Mouse (Mus musculus): ENCODE measurements around the gene Fkrp. TPM values are rescaled to one million over a fixed set of nuclear protein-coding genes. Genes with fewer than 3 reads are reported as not detected.

Gene Fkrp
- polyA plus RNA-seq, 1 experiment from 2014 or later: 50.9 TPM

- Histone ChIP-seq H3K9ac (no peak overlapping the region), H3K27me3 (no peaks in the 10 kb centered on the region), H3K4me2 (no peak overlapping the region), H3K36me3 (peaks cover 70% of the 10 kb centered on the region), H3K9me3 (no peaks in the 10 kb centered on the region), H3K27ac (replicated peaks) (no peak overlapping the region), H3K4me3 (no peak overlapping the region), H3K4me1 (replicated peaks) (peaks cover 5% of the 10 kb centered on the region)
- no peak for ATAC-seq (ENCODE audit: low FRiP score, low read depth)
- WGBS: 81% methylated on average over 5 of the region's 5 CpGs
These were observed 10.0 kb upstream of the Fkrp start for GRCm38 (mm10) chr7:16826571-16826970.

DNA sequence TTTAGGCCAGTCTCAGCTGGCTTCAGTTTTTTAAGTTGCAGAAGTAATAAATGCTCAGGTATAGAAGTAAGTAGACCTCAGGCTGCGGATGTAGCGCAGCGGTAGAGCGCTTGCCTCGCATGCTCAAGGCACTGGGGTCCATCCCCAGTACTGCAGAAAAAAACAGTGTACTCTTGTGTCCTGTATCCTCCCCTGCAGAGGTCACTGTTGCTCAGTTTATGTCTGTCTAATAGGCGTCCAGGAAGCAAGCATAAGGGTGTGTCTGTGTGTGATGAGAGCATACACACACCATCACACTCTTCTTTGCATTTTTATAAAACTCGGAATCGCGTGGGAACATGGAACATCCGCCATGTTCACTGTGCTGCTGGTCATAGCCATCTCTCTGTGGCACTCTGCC, 9.3 kb upstream of the Fkrp start:
- ATAC-seq (ENCODE audit: low FRiP score, low read depth): no peak
- H3K27me3 ChIP-seq: no peaks in the 10 kb centered on the region
- no peaks in the 10 kb centered on the region for H3K9me3 ChIP-seq
- 79% methylated on average over 10 of the region's 10 CpGs for WGBS
- H3K4me2 ChIP-seq: no peak overlapping the region
- H3K9ac ChIP-seq: no peak overlapping the region
- no peak overlapping the region for H3K4me3 ChIP-seq
- peaks cover 62% of the 10 kb centered on the region for H3K36me3 ChIP-seq
- no peak overlapping the region for H3K27ac ChIP-seq (replicated peaks)
- H3K4me1 ChIP-seq (replicated peaks): peaks cover 13% of the 10 kb centered on the region

DNA sequence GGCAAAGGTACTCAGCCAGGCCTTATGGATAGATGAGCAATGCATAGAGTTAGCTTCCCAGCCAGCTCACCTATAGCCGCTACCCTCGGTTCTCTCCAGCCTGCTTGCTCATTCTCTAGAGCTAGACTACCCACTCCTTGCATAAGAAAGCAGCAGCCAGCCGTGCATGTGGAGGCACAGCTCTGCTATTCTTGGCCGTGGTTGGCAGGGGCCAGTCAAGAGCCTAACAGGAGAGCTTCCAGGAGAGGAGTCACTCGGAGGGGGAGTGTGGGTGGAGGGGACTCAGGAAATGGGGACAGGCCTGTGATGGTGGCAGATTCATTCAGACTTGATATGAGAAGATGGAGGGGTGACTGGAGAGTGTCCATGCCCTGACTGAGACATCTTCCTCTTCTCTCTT, 7.2 kb upstream of the Fkrp start:
- Histone ChIP-seq H3K4me2 (no peak overlapping the region), H3K4me3 (no peak overlapping the region), H3K9ac (no peak overlapping the region), H3K27ac (replicated peaks) (no peak overlapping the region), H3K4me1 (replicated peaks) (peaks cover 33% of the 10 kb centered on the region), H3K9me3 (no peaks in the 10 kb centered on the region), H3K36me3 (peaks cover 43% of the 10 kb centered on the region), H3K27me3 (no peaks in the 10 kb centered on the region)
- ATAC-seq (ENCODE audit: low FRiP score, low read depth): no peak
- WGBS: 77% methylated on average over 5 of the region's 5 CpGs

GRCm38 (mm10) chr7:16821669-16822101, 5.2 kb upstream of the Fkrp start:
- ATAC-seq (ENCODE audit: low FRiP score, low read depth): no peak
- H3K27ac ChIP-seq (replicated peaks): 0 out of 2 replicates have a peak overlapping the region, but pooled peaks have one; percentile 21
- peaks cover 24% of the 10 kb centered on the region for H3K36me3 ChIP-seq
- no peaks in the 10 kb centered on the region for H3K9me3 ChIP-seq
- no peak overlapping the region for H3K9ac ChIP-seq
- no peaks in the 10 kb centered on the region for H3K27me3 ChIP-seq
- H3K4me2 ChIP-seq: no peak overlapping the region
- WGBS: 59% methylated on average over 4 of the region's 4 CpGs
- H3K4me3 ChIP-seq: no peak overlapping the region
- H3K4me1 ChIP-seq (replicated peaks): peaks cover 51% of the 10 kb centered on the region

DNA sequence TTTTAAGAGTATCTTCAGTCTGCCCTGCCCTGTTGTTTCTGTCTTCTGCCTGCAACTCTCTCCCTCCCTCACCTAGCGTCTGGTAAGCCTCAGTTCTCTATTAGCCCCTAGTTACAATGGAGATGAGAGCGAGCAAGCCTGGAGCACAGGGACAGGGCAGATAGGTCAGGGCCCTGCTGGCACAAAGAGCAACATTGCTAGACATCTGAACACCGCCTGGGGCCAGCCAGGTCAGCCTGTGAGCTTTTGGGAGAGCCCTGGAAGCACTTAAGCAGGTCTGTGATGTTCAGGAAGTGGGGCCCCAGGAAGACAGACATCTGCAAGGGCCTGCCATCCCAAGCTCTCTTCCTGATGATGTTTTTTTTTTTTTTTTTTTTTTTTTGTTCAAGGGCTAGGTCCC, 4.6 kb upstream of the Fkrp start:
- Histone ChIP-seq H3K4me3 (no peak overlapping the region), H3K4me2 (no peak overlapping the region), H3K9me3 (no peaks in the 10 kb centered on the region), H3K9ac (no peak overlapping the region), H3K27me3 (no peaks in the 10 kb centered on the region), H3K27ac (replicated peaks) (no peak overlapping the region), H3K36me3 (peaks cover 21% of the 10 kb centered on the region), H3K4me1 (replicated peaks) (peaks cover 51% of the 10 kb centered on the region)
- WGBS: 40% methylated on average over 3 of the region's 3 CpGs
- no peak for ATAC-seq (ENCODE audit: low FRiP score, low read depth)

DNA sequence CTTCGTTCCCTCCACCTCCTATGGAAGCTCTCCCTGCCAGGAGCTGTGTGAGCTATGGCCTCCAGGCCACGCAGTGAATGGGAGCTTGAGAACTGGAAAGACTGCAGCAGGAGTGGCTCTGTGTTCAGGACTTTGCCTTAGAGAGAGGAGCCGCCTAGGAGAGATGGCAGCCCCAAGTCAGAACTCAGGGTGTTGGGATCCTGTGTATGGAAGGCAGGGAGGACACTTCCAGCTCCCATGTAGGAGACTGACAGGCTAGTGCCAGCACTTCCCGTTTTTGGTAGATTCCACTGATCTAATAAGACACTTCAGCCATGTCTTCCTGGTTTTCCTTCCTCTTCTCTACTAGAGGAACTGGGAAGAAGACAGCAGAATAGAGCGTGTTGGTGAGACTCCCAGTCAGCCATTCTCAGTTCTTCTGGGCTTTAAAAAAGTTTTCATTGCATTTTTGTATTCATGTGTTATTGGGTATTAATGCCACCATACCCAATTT, 3.8 kb upstream of the Fkrp start:
- H3K27me3 ChIP-seq: no peaks in the 10 kb centered on the region
- no peak overlapping the region for H3K4me3 ChIP-seq
- no peaks in the 10 kb centered on the region for H3K9me3 ChIP-seq
- no peak overlapping the region for H3K9ac ChIP-seq
- peaks cover 56% of the 10 kb centered on the region for H3K4me1 ChIP-seq (replicated peaks)
- no peak for ATAC-seq (ENCODE audit: low FRiP score, low read depth)
- no peak overlapping the region for H3K27ac ChIP-seq (replicated peaks)
- WGBS: 76% methylated on average over 5 of the region's 5 CpGs
- peaks cover 13% of the 10 kb centered on the region; the same call in 1 of the 2 replicates for H3K36me3 ChIP-seq
- H3K4me2 ChIP-seq: 0 out of 2 replicates have a peak overlapping the region, but pooled peaks have one; percentile 11

DNA sequence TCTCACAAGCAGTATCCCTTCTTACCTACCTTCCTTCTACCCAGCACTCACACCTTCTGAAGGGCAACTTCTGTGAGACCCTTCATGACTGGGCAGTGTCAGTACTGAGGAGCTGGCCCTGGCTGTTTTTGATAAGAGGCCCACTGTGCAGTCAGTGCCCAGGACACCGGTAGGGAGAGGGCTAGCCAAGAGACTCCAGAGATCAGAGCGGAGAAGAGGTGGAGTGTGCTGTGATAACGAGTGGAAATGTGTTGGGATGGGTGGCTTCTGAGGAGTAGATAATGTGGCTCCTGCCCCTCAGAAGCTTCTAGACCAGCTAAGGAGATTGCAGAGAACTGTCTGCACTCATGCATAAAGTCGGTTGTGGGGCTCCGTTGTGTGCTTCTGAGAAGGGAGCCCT, 3.3 kb upstream of the Fkrp start:
- H3K4me1 ChIP-seq (replicated peaks): peaks cover 61% of the 10 kb centered on the region
- H3K27ac ChIP-seq (replicated peaks): no peak overlapping the region
- H3K36me3 ChIP-seq: peaks cover 8% of the 10 kb centered on the region; the same call in 1 of the 2 replicates
- H3K9ac ChIP-seq: no peak overlapping the region
- no peaks in the 10 kb centered on the region for H3K9me3 ChIP-seq
- H3K4me2 ChIP-seq: peak overlapping the region; percentile 11; the same call in 1 of the 2 replicates
- H3K4me3 ChIP-seq: no peak overlapping the region
- H3K27me3 ChIP-seq: no peaks in the 10 kb centered on the region
- 69% methylated on average over 5 of the region's 5 CpGs for WGBS
- no peak for ATAC-seq (ENCODE audit: low FRiP score, low read depth)

DNA sequence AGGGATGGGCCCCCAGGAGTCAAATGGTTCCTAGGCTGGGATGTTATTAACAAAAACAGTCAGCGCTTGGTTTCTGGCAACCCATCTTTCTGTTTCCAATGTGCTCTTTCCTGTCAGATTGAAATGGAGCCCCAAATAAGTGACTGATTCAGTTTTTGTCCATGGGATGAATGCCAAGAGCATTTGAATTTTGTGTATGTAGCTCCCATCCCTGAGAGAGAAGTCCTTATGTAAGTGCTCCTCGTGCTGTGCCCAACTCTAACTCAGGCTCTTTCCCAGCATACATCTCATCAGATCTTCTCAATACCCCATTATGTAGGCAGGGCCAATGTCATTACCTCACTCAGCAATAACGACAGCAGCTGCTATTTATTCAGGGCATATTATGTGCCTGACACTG, 1.2 kb upstream of the Fkrp start:
- WGBS: 26% methylated on average over 3 of the region's 3 CpGs
- H3K9ac ChIP-seq: peak overlapping the region; percentile 100
- no peaks in the 10 kb centered on the region for H3K36me3 ChIP-seq
- no peaks in the 10 kb centered on the region for H3K27me3 ChIP-seq
- peak overlapping the region; percentile 99 for H3K27ac ChIP-seq (replicated peaks)
- ATAC-seq (ENCODE audit: low FRiP score, low read depth): no peak
- H3K4me3 ChIP-seq: peak overlapping the region; percentile 92
- peak overlapping the region; percentile 81 for H3K4me2 ChIP-seq
- H3K4me1 ChIP-seq (replicated peaks): peaks cover 81% of the 10 kb centered on the region
- no peaks in the 10 kb centered on the region for H3K9me3 ChIP-seq

- peak overlapping the region; percentile 92 for H3K4me3 ChIP-seq
- H3K9ac ChIP-seq: peak overlapping the region; percentile 100
- WGBS: under 1% methylated on average over 43 of the region's 55 CpGs
- ATAC-seq (ENCODE audit: low FRiP score, low read depth): peak; percentile 73
- peak overlapping the region; percentile 99 for H3K27ac ChIP-seq (replicated peaks)
- peak overlapping the region; percentile 81 for H3K4me2 ChIP-seq
- H3K27me3 ChIP-seq: no peaks in the 10 kb centered on the region
- no peaks in the 10 kb centered on the region for H3K9me3 ChIP-seq
- peaks cover 87% of the 10 kb centered on the region for H3K4me1 ChIP-seq (replicated peaks)
- no peaks in the 10 kb centered on the region for H3K36me3 ChIP-seq
These were observed 456 bp downstream of the Fkrp start for GRCm38 (mm10) chr7:16816078-16816474.

DNA sequence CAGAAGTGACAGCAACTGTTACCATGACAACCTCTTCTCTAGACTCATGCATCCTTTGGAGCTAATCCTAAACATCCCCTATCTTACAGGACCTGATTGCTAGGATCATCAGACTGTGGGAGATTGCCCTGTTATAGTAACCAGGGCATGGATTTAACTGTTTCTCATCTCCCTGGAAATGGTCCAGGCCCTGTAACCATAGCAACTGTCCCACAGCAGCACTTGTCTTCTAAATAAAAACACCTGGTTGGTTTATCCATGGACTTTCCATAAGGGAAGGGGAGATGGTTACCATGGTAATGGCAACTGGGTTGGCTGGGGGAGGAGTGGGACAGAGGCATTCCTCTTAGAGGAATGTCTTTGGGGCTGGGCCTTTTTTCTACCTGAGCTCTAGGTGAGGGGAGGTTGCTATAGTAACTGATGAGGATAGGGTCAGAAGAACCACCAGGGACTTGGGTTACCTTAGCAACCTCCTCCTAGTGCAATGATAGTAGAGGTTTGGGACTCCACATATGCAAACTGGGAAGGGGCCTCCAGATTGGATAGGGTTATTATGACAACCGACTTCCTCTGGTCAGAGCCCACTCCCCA, 1.1 kb downstream of the Fkrp start, which contains the start of gene Strn4:
Gene Strn4, plus strand, starts transcription at position 539 of the 591 bp plus-strand sequence.
- H3K9ac ChIP-seq: peak within 1 kb of the TSS; percentile 100
- no peaks in the 10 kb centered on the region for H3K27me3 ChIP-seq
- H3K9me3 ChIP-seq: no peaks in the 10 kb centered on the region
- peak within 1 kb of the TSS; percentile 92 for H3K4me3 ChIP-seq
- peak; percentile 80 for ATAC-seq (ENCODE audit: low FRiP score, low read depth)
- H3K27ac ChIP-seq (replicated peaks): peak within 1 kb of the TSS; percentile 99
- peaks cover 87% of the 10 kb centered on the region for H3K4me1 ChIP-seq (replicated peaks)
- peak within 1 kb of the TSS; percentile 81 for H3K4me2 ChIP-seq
- H3K36me3 ChIP-seq: no peaks in the 10 kb centered on the region
- 0% methylated on average over 1 of the region's 1 CpGs for WGBS

DNA sequence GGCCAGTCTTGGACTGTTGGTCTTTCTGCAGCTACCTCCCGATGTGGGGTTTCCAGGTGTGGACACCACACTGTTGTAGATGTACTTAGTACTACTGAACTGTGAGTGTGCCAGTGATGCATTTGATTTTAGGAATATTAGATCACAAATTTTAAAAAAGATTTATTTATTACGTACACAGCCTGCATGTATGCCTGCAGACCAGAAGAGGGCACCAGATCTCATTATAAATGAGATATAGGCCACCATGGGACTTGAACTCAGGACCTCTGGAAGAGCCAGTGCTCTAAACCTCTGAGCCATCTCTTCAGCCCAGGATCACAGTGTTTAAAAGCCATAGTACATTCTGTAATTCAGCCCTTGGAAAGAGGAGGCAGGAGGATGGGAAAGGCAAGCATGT, 4.0 kb downstream of the Fkrp start:
- Histone ChIP-seq H3K9me3 (no peaks in the 10 kb centered on the region), H3K4me3 (0 out of 2 replicates have a peak overlapping the region, but pooled peaks have one; percentile 56), H3K27me3 (no peaks in the 10 kb centered on the region), H3K4me1 (replicated peaks) (peaks cover 68% of the 10 kb centered on the region), H3K36me3 (no peaks in the 10 kb centered on the region; the same call in 1 of the 2 replicates), H3K27ac (replicated peaks) (peak overlapping the region; percentile 95; the same call in 1 of the 2 replicates), H3K9ac (no peak overlapping the region), H3K4me2 (peak overlapping the region; percentile 83)
- 67% methylated on average over 2 of the region's 2 CpGs for WGBS
- no peak for ATAC-seq (ENCODE audit: low FRiP score, low read depth)

- H3K27ac ChIP-seq (replicated peaks): peak overlapping the region; percentile 95
- H3K4me3 ChIP-seq: peak overlapping the region; percentile 56
- peak overlapping the region; percentile 71 for H3K9ac ChIP-seq
- peak overlapping the region; percentile 83 for H3K4me2 ChIP-seq
- H3K9me3 ChIP-seq: no peaks in the 10 kb centered on the region
- H3K27me3 ChIP-seq: no peaks in the 10 kb centered on the region
- ATAC-seq (ENCODE audit: low FRiP score, low read depth): no peak
- H3K4me1 ChIP-seq (replicated peaks): peaks cover 62% of the 10 kb centered on the region
- 9% methylated on average over 17 of the region's 17 CpGs for WGBS
- H3K36me3 ChIP-seq: no peaks in the 10 kb centered on the region; the same call in 1 of the 2 replicates
These were observed 4.9 kb downstream of the Fkrp start for GRCm38 (mm10) chr7:16811649-16812070.

Data from hindbrain, embryonic 15.5 days (tissue).